Mouse (Mus musculus): ENCODE data around the gene Map4k3.

DNA sequence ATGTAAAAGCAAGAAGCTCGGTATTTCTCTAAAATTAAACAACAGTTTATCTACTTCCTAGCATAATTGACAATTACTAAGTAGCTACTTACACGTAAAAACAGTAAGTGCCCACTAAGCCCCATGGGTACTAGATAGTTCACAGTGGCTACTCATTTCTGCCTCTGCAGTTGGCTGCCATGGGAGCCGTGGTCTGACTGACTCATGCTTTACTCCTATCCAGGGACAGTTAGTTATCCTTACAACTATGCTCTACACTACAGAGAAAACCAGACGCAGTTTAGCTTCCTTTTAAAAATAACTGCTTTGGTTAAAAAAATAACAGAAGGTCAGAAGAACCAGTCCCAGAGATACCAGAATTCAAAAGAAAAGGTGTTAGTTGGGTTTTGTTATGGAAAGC is 106.6 kb downstream of the Map4k3 start:
- TF ChIP-seq EP300 (IDR thresholded peaks at IDR 0.05) (no peak), CTCF (IDR thresholded peaks at IDR 0.05) (no peak)

Data from lung, postnatal 0 days (tissue).